Mouse (Mus musculus): Measurements from ENCODE around the gene Ccdc71. TPM values are rescaled to one million over a fixed set of nuclear protein-coding genes. Genes with fewer than 3 reads are reported as not detected.
A peak's percentile ranks its signal among the peaks of the same experiment; 100 is the strongest.

Gene Ccdc71
- 10 to 100 TPM; 13.8 to 21.0 (median 16.3) TPM for total RNA-seq (2022)

GRCm38 (mm10) chr9:108460319-108461178, at the start of gene Ccdc71:
Ccdc71 (plus strand) TSS chr9:108460527.
- peak; percentile 79 to 84 for DNase-seq (ENCODE audit: low spot score in 2 of 2)

DNA sequence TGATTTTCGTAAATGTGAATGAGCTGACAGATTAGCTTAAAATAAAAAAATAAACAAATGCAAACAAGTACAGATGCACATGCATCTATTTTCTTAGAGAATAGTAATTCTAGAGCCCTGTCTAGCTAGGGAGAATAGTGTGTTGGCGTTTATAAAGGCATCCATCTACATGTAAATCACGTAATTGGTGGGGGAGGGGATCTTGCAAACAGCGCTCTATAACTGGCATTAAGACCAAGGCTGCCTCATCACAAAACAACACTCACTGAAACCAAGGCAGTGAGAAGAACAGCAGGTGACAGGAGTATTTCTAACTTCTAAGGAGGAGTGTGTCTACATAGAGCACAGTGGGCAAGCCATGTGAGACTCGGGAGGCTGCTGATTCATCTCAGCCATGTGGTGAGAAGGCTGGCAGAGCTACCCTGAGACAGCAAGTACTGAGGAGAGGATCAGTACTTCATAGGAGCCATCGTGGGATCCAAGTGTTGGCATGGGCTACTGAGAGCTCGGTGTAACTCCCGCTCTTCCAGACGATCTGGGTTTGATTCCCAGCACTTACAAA, 48.9 kb upstream of the Ccdc71 start:
- DNase-seq (ENCODE audit: low spot score in 2 of 2), result no peak

DNA sequence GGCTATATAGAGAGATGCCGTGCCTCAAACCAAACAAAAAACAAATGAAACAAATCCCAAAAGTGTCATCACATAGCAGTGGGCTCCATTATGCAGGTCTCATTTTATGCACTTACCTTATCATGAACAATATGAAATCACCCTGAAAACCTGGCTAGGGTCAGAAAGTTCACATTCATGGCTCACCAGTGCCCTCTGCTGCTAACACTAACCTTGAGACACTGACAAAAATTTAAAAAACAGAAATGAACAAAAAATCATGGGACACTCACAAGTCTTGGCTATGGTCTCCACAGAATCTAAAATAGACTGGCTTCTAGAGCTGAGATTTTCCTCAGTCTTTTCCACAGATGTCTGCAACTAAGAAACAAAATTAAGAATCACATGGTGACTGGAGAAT, 48.1 kb upstream of the Ccdc71 start:
- no peak for DNase-seq (ENCODE audit: low spot score in 2 of 2)

- no peak for DNase-seq (ENCODE audit: low spot score in 2 of 2)
Observed at GRCm38 (mm10) chr9:108428384-108428783, 31.9 kb upstream of the Ccdc71 start, which contains the start of gene Ccdc36. Ccdc36 (minus strand) TSS chr9:108428484.

GRCm38 (mm10) chr9:108431431-108432067, 28.8 kb upstream of the Ccdc71 start:
- no peak for DNase-seq (ENCODE audit: low spot score in 2 of 2)

DNA sequence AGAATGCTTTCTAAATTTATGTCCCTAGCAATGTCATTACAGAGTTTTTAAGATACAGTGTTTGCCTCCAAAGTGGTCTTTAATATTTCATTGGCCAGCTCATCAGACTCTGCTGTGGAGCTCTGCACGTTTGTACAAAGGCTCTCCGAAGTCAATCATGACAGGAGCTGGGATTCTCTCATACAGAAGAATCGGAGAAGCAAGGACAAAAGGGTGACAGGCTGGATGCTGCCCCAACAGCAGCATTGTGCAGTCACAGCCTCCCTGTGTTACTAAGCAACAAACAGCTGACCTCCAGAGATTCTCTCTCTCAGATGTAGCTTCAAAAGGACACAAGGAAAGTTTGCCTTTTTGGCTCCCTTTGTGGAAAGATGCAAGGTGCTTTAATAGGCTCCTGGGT, 24.1 kb upstream of the Ccdc71 start, which contains the start of gene BC048562:
BC048562 (plus strand) TSS at position 301 of the 400 bp plus-strand sequence.
- DNase-seq (ENCODE audit: low spot score in 2 of 2), result no peak

GRCm38 (mm10) chr9:108439176-108439575, 21.2 kb upstream of the Ccdc71 start:
- no peak for DNase-seq (ENCODE audit: low spot score in 2 of 2)

GRCm38 (mm10) chr9:108440485-108440884, 19.8 kb upstream of the Ccdc71 start:
- no peak for DNase-seq (ENCODE audit: low spot score in 2 of 2)

GRCm38 (mm10) chr9:108441236-108441919, 18.9 kb upstream of the Ccdc71 start:
- no peak for DNase-seq (ENCODE audit: low spot score in 2 of 2)

DNA sequence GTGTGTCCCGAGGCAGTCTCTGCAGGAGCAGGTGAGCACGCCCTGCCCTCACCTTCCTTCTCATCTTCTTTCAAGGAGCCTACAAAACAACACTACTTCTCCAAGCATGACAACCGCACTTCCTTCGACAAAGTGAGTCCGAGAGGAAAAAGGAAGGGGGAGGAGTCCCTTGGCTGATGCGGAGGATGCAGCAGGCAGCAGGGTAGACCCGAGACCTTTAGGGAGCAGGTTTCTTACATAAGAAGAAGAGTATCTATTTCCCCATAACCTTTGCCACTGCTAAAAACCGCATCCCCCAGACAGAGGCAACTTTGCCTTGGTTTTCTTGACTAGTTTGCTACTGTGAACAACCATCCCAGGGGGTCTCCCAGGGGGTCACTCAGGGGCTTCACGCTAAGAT, 15.2 kb upstream of the Ccdc71 start:
- DNase-seq (ENCODE audit: low spot score in 2 of 2), result no peak

DNA sequence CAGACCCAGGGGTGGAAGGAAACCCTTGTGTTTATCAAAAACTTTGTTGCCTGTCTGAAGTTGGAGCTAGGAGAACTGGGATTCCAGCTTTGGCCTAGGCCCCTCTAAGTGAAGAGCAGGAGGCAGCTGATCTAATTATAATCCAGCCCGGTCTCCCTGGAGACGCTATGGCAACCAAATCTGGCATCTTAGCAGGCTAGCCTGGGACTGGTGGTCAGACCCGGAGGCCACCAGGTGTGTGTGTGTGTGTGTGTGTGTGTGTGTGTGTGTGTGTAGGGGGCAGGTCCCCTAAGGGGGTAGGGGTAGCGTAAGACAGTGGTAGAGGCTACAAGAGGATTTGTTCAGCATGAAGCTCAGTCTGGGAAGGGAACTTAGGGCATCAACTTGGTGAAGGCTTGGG, 10.5 kb upstream of the Ccdc71 start:
- no peak for DNase-seq (ENCODE audit: low spot score in 2 of 2)

DNA sequence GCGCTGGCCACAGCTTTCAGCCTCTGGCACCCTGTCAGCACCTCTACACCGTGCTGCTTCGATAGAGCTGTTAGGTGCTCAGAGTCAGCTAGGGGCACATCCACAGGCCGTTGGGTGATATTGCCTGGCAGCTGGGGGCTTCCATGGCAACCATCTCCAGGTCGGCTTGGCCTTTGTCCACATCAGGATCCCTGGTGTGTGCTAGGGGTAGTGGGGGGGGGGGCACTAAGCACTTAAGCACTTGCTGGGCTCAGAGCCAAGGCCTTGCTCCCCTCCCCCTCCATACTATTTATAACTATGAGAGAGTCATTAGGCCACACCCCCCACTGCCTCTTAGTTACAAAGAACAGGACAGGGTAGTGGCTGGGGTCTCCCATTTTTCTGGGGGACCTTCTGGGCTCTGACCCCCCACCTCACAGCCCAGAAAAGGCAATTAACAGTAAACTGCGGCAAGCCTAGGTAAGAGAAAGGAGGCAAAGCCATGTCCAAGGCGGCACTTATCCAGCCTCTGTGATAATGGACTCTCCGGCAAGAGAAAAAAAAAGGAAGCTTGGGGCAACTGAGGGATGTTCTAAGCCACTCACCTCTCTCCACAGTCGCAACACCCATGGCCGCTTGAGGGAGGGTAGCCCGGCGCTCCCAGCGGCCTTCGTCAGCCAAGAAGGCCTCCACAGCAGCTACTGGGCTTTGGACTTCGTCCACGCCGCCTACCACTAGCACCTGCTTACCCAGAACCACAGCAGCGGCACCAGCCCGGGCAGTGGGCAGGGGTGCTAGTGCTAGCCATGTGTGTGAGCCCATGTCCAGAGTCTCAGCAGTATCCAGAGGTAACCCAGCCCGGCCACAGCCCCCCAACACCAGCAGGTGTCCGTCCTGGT, 9.8 kb upstream of the Ccdc71 start:
- DNase-seq (ENCODE audit: low spot score in 2 of 2), result no peak

DNA sequence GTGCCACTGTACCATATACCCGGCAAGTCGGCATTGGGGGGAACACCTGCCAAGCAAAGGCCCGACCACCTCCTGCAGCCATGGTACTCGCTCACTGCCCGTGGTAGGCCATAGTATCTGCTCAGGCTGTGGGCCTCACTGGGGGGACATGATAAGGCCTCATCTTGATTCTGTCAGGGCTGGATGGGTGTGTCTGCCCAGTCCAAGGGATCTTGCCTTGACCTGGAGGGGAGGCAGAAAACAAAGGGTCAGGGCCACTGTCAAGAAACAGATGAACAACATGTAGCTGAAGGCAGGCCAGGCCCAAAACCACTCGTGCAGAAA, 9.2 kb upstream of the Ccdc71 start:
- DNase-seq (ENCODE audit: low spot score in 2 of 2), result no peak

- DNase-seq (ENCODE audit: low spot score in 2 of 2), result no peak
Observed at GRCm38 (mm10) chr9:108451519-108452160, 8.7 kb upstream of the Ccdc71 start.

GRCm38 (mm10) chr9:108452291-108452906, 7.9 kb upstream of the Ccdc71 start:
- peak; percentile 73 to 76 for DNase-seq (ENCODE audit: low spot score in 2 of 2)

DNA sequence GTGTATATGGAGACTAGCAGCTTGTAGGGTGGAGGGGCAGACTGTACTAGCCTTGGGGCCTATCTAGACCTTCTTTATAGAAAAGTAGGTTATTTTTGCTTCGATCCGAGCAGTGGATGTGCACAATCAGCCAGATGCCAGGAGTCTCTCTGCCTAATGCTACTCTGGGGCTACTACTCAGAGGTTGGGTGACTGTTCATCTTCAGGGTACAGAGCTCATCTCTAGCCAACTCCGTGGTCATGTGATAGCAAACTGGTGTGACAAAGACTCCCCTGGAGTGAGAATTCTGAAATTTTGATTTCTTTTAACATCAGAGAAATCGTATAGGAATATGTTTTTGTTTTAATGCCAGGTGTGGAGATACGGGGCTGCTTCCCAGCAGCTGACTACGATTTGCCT, 7.4 kb upstream of the Ccdc71 start:
- no peak for DNase-seq (ENCODE audit: low spot score in 2 of 2)

DNA sequence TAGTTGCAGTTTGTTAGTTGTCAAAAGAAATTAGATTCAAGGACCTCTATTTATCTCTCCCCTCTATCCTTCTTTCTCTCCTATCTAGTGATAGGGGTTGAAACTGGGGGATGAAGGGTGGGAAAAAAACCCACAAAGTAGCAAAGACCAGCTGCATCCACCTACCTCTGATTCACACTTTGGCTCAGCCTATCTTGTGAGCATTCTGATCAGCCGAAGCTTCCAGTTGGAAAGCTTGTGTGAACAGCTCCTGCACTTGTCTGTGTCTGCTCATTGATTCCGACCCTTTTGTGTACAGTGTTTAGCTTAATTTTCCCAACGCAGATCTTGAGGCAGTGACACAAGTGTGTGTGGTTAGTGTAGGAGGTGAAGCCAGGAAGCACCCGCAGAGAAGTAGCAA, 6.9 kb upstream of the Ccdc71 start:
- DNase-seq (ENCODE audit: low spot score in 2 of 2), result no peak

DNA sequence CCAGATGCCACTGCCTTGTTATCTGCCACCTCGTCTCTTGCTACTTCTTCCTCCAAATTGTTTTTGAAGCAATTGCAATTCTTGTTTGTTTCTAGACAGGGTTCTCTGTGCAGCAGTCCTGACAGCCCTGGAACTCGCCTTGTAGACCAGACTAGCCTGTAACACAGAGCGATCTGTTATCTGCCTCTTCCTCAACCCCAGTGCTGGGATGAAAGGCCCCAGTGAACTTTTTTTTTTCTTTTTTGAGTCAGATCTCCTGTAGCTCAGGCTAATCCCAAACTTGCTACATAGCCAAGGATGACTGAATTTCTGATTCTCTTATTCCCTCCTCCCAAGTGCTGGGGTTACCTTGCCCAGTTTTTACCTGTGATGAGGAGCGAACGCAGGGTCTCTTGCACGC, 5.9 kb upstream of the Ccdc71 start:
- no peak for DNase-seq (ENCODE audit: low spot score in 2 of 2)

GRCm38 (mm10) chr9:108455747-108456571, 4.4 kb upstream of the Ccdc71 start:
- no peak for DNase-seq (ENCODE audit: low spot score in 2 of 2)
